Mouse (Mus musculus) heart, postnatal 4 days (tissue): ENCODE results near the gene Gm20683. TPM values are rescaled to one million over a fixed set of nuclear protein-coding genes. Genes with fewer than 3 reads are reported as not detected.

ENCODE experiments used
- DNase-seq: peaks from one replicate; pipeline ENCODE4 v3.0.0; 2021
- microRNA-seq, 2 experiments: library from miRNA; unstranded; fragments of <30 nt; microRNA quantifications; one replicate each; pipeline ENCODE4 v1.2.0; 2021 to 2022
- total RNA-seq, 2 experiments: library from RNA; stranded (reverse); gene quantifications; 2 replicates each; pipeline ENCODE4 v1.2.3; 2021

Gm20683 gene
- total RNA-seq, 2 experiments from 2014 or later = 1.8 to 2.6 TPM

- DNase-seq = peak; percentile 42
Observed at GRCm38 (mm10) chr17:25794197-25794596, 47.4 kb downstream of the Gm20683 start.

- peak; percentile 88 for DNase-seq
Observed at GRCm38 (mm10) chr17:25792615-25793014, 48.9 kb downstream of the Gm20683 start, which contains the start of gene Fam173a. Fam173a (minus strand) TSS chr17:25792901.

GRCm38 (mm10) chr17:25791843-25792527 lies 49.6 kb downstream of the Gm20683 start:
- DNase-seq = peak; percentile 92

- DNase-seq = no peak
Observed at GRCm38 (mm10) chr17:25791320-25791842, 50.2 kb downstream of the Gm20683 start.

GRCm38 (mm10) chr17:25786781-25787504 lies 54.6 kb downstream of the Gm20683 start:
- no peak for DNase-seq

GRCm38 (mm10) chr17:25786280-25786679 lies 55.3 kb downstream of the Gm20683 start, which contains the start of gene Ccdc78:
Ccdc78 (plus strand) TSS chr17:25786580.
- no peak for DNase-seq

- peak; percentile 96 for DNase-seq
Observed at GRCm38 (mm10) chr17:25785281-25785745, 56.2 kb downstream of the Gm20683 start, which contains the start of gene Haghl. Haghl (minus strand) TSS chr17:25785673.

Small RNA genes within 50 kb of the gene (microRNA-seq; reads per million reads assigned to microRNA genes)
- gene Mir3082 = 1.4 to 2.1 reads per million in 2 experiments

Other genes with a start within 250 kb of the Gm20683 start
- 1 to 10 TPM in 1 of 2 experiments, not detected in 1; 2.3 TPM for gene Gng13, start 124.6 kb downstream of the Gm20683 start, total RNA-seq
- 10 to 100 TPM; 12.6 to 13.6 TPM for gene Chtf18, start 114.3 kb downstream of the Gm20683 start, total RNA-seq
- gene Rpusd1, start 114.1 kb downstream of the Gm20683 start, total RNA-seq = 1 to 10 TPM; 5.4 to 6.6 TPM
- not detected for gene Mslnl, start 105.7 kb downstream of the Gm20683 start, total RNA-seq
- 10 to 100 TPM; 38.4 to 43.3 TPM for gene Msln, start 87.4 kb downstream of the Gm20683 start, total RNA-seq
- gene Narfl, start 68.0 kb downstream of the Gm20683 start, total RNA-seq = 10 to 100 TPM; 41.7 to 46.9 TPM
- 10 to 100 TPM; 27.8 to 29.4 TPM for gene Haghl, start 56.1 kb downstream of the Gm20683 start, total RNA-seq
- not detected for gene Ccdc78, start 55.2 kb downstream of the Gm20683 start, total RNA-seq
- 10 to 100 TPM; 41.0 to 44.2 TPM for gene Fam173a, start 48.9 kb downstream of the Gm20683 start, total RNA-seq
- gene AC134908.4, start 46.1 kb downstream of the Gm20683 start, total RNA-seq = 1 to 10 TPM in 1 of 2 experiments, under 1 TPM in 1; 0.86 to 1.2 TPM
- 10 to 100 TPM; 48.4 to 49.3 TPM for gene Metrn, start 44.6 kb downstream of the Gm20683 start, total RNA-seq
- 1 to 10 TPM in 1 of 2 experiments, under 1 TPM in 1; 0.93 to 1.2 TPM for gene Fbxl16, start 32.7 kb downstream of the Gm20683 start, total RNA-seq
- gene Wdr24, start 18.1 kb downstream of the Gm20683 start, total RNA-seq = 10 to 100 TPM in 1 of 2 experiments, 1 to 10 TPM in 1; 10.0 to 12.3 TPM
- 10 to 100 TPM; 34.7 to 37.4 TPM for gene Jmjd8, start 12.9 kb downstream of the Gm20683 start, total RNA-seq
- 100 to 1,000 TPM; 149 to 158 TPM for gene Stub1, start 8.4 kb downstream of the Gm20683 start, total RNA-seq
- gene Rhbdl1, start 4.5 kb downstream of the Gm20683 start, total RNA-seq = 1 to 10 TPM; 2.0 to 2.5 TPM
- gene Rhot2, start 3.1 kb upstream of the Gm20683 start, total RNA-seq = 10 to 100 TPM; 77.1 to 78.4 TPM
- 10 to 100 TPM; 14.4 to 15.1 TPM for gene Wdr90, start 19.7 kb upstream of the Gm20683 start, total RNA-seq
- gene Mcrip2, start 27.0 kb upstream of the Gm20683 start, total RNA-seq = 100 to 1,000 TPM; 195 to 217 TPM
- gene Mettl26, start 33.3 kb upstream of the Gm20683 start, total RNA-seq = 10 to 100 TPM; 10.8 to 11.7 TPM
- 1 to 10 TPM in 1 of 2 experiments, under 1 TPM in 1; 0.70 to 1.1 TPM for gene Wfikkn1, start 39.1 kb upstream of the Gm20683 start, total RNA-seq
- gene Rab40c, start 78.0 kb upstream of the Gm20683 start, total RNA-seq = 10 to 100 TPM; 16.1 to 16.6 TPM
- 10 to 100 TPM; 86.0 to 89.4 TPM for gene Pigq, start 103.2 kb upstream of the Gm20683 start, total RNA-seq
- not detected for gene Nhlrc4, start 103.2 kb upstream of the Gm20683 start, total RNA-seq
- gene A930017K11Rik, start 110.8 kb upstream of the Gm20683 start, total RNA-seq = not detected
- gene Capn15, start 144.0 kb upstream of the Gm20683 start, total RNA-seq = 10 to 100 TPM; 13.0 to 16.7 TPM
- 10 to 100 TPM; 21.0 to 22.9 TPM for gene Rab11fip3, start 227.8 kb upstream of the Gm20683 start, total RNA-seq
- gene Decr2, start 248.6 kb upstream of the Gm20683 start, total RNA-seq = 10 to 100 TPM; 14.6 to 17.0 TPM